Mouse (Mus musculus): ENCODE results near the gene Olfr56.
"Not testable (repeated sequence)": the region's sequence is repeated elsewhere in the genome, so short reads cannot be mapped to it uniquely, and the experiment has no call there.

The Olfr56 gene

GRCm38 (mm10) chr11:48978240-48978939 lies at the start of gene Olfr56:
TSS of gene Olfr56 (plus strand) at chr11:48978889.
- DNase-seq: not testable (repeated sequence)

- not testable (repeated sequence) for DNase-seq
Measured at GRCm38 (mm10) chr11:48933422-48933821, 45.3 kb upstream of the Olfr56 start.

- DNase-seq: not testable (repeated sequence)
Measured at GRCm38 (mm10) chr11:48933923-48934322, 44.8 kb upstream of the Olfr56 start.

- DNase-seq: not testable (repeated sequence)
Measured at GRCm38 (mm10) chr11:48935291-48935690, 43.4 kb upstream of the Olfr56 start.

GRCm38 (mm10) chr11:48939286-48939685 lies 39.4 kb upstream of the Olfr56 start:
- not testable (repeated sequence) for DNase-seq

GRCm38 (mm10) chr11:48946090-48946489 lies 32.6 kb upstream of the Olfr56 start, which contains the start of gene Psme2b:
TSS of gene Psme2b (minus strand) at chr11:48946190.
- DNase-seq: not testable (repeated sequence)

GRCm38 (mm10) chr11:48974686-48975085 lies 4.0 kb upstream of the Olfr56 start:
- not testable (repeated sequence) for DNase-seq

- not testable (repeated sequence) for DNase-seq
Measured at GRCm38 (mm10) chr11:48979251-48979650, 562 bp downstream of the Olfr56 start, which contains the start of gene 9930111J21Rik1. TSS of gene 9930111J21Rik1 (minus strand) at chr11:48979398.

- not testable (repeated sequence) for DNase-seq
Measured at GRCm38 (mm10) chr11:48980052-48980451, 1.4 kb downstream of the Olfr56 start.

GRCm38 (mm10) chr11:48982848-48983247 lies 4.2 kb downstream of the Olfr56 start:
- DNase-seq: not testable (repeated sequence)

- not testable (repeated sequence) for DNase-seq
Measured at GRCm38 (mm10) chr11:48988219-48988618, 9.5 kb downstream of the Olfr56 start.

GRCm38 (mm10) chr11:48989981-48990380 lies 11.3 kb downstream of the Olfr56 start:
- not testable (repeated sequence) for DNase-seq

GRCm38 (mm10) chr11:48991740-48992520 lies 13.2 kb downstream of the Olfr56 start, which contains the start of gene Gm12185:
TSS of gene Gm12185 (minus strand) at chr11:48992226.
- peak; percentile 16 for DNase-seq

GRCm38 (mm10) chr11:48993296-48993695 lies 14.6 kb downstream of the Olfr56 start:
- DNase-seq: not testable (repeated sequence)

GRCm38 (mm10) chr11:48994018-48994417 lies 15.3 kb downstream of the Olfr56 start, which contains the start of gene Tgtp1:
TSS of gene Tgtp1 (minus strand) at chr11:48994172.
- not testable (repeated sequence) for DNase-seq

GRCm38 (mm10) chr11:49000411-49000810 lies 21.7 kb downstream of the Olfr56 start:
- DNase-seq: not testable (repeated sequence)

- not testable (repeated sequence) for DNase-seq
Measured at GRCm38 (mm10) chr11:49006317-49006716, 27.6 kb downstream of the Olfr56 start.

- not testable (repeated sequence) for DNase-seq
Measured at GRCm38 (mm10) chr11:49006785-49007184, 28.1 kb downstream of the Olfr56 start.

- DNase-seq: not testable (repeated sequence)
Measured at GRCm38 (mm10) chr11:49012074-49012473, 33.4 kb downstream of the Olfr56 start.

- not testable (repeated sequence) for DNase-seq
Measured at GRCm38 (mm10) chr11:49050064-49050463, 71.4 kb downstream of the Olfr56 start.

GRCm38 (mm10) chr11:49051093-49051891 lies 72.6 kb downstream of the Olfr56 start, which contains the start of gene 9930111J21Rik2:
TSS of gene 9930111J21Rik2 (minus strand) at chr11:49051242.
- DNase-seq: not testable (repeated sequence)

GRCm38 (mm10) chr11:49051894-49052293 lies 73.2 kb downstream of the Olfr56 start:
- not testable (repeated sequence) for DNase-seq

All from kidney, adult 18-20 months (tissue).